Mouse (Mus musculus): Measurements from ENCODE around the gene Prkce. TPM values are rescaled to one million over a fixed set of nuclear protein-coding genes. Genes with fewer than 3 reads are reported as not detected.

Prkce gene
- total RNA-seq (2012; rRNA removed) = 1.7 and 2.4 TPM in 2 replicates

DNA sequence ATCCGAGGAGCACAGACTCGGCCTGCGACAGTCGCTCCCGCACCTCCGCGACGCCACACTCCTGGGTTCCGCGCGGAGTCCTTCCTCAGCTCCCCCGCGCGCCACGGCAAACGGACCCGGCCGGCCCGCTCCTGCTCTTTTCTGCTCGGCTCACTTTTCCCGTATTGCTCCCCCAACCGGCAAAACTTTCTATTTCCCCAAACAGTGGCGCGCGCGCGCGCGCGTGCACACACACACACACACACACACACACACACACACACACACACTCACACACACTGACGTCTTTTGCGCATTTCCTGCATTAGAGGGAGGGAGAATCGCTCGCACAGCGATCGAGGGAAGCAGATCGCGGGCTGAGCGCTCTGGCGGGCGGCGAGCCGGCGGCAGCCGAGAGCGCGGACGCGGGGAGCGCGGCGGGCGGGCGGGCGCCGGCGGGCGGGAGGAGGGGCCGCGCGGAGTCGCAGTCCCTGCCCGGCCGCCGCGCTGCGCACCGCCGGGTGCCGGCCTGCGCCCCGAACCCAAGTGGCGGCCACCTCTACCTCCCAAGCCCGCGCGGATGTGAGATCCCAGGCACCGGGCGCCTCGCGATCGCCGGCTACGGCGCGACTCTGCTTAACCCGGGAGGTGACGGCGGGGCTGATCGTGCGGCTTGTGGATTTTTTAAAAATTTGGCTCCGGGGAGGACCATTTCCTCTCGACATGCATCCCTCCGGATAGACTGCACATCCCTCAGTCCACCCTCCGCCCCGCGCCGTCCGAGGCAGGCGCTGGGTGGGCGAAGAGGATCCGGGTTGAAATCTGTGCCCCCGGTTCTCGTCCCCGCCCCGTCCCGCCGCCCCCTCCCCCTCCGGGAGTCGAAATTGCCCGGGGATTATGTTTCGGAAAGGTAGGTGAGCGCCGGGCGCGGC, at the start of gene Prkce:
Prkce (plus strand) TSS at position 466 of the 911 bp plus-strand sequence.
- peaks cover 0 to 5% of the 10 kb centered on the region in 2 experiments; a peak in 3 of 4 replicates for H3K4me1 ChIP-seq (ENCODE audit: control insufficient read depth in 2 of 2, insufficient read depth in 2 of 2, low read length in 2 of 2, poor library complexity in 1 of 2)
- in situ Hi-C loops (cut with MboI; ENCODE audit: low sequenced_read_pairs in 2 of 2, unreplicated experiment in 2 of 2) = loop anchor here (10.0 to 25.0 kb wide), 2 partner anchors 287 to 295 kb away; no protein-coding TSS in a partner anchor
- TF ChIP-seq ZC3H11A (IDR thresholded peaks at IDR 0.05; ENCODE audit: borderline replicate concordance, low read depth, low read length) = no peak
- TF ChIP-seq CHD2 (IDR thresholded peaks at IDR 0.05; ENCODE audit: low read depth, low read length) = no peak
- TF ChIP-seq MAFK (IDR thresholded peaks at IDR 0.05; ENCODE audit: insufficient read depth, low read depth, low read length) = no peak
- TF ChIP-seq HCFC1 (IDR thresholded peaks at IDR 0.05; ENCODE audit: borderline replicate concordance, insufficient read depth, low read length) = no peak; the same call in 1 of the 2 replicates
- TF ChIP-seq ZNF384 (IDR thresholded peaks at IDR 0.05; ENCODE audit: low read depth, low read length) = no peak
- no peaks in the 10 kb centered on the region for H3K36me3 ChIP-seq (ENCODE audit: control insufficient read depth, insufficient read depth, low read length, poor library complexity, severe bottlenecking)
- peak within 1 kb of the TSS; percentile 83 for H3K9ac ChIP-seq (ENCODE audit: insufficient read depth, low read depth, low read length, poor library complexity, severe bottlenecking)
- no peak for DNase-seq (ENCODE audit: low read depth, low spot score)
- H3K9me3 ChIP-seq (ENCODE audit: control insufficient read depth, insufficient read depth, low read depth, low read length) = no peaks in the 10 kb centered on the region
- peak within 1 kb of the TSS; percentile 90 to 95 for H3K4me3 ChIP-seq (ENCODE audit: insufficient read depth in 1 of 2, low read depth in 1 of 2, low read length in 2 of 2, poor library complexity in 1 of 2, severe bottlenecking in 1 of 2)
- no peak within 1 kb of the TSS; the same call in 1 of the 2 replicates for H3K27ac ChIP-seq (ENCODE audit: insufficient read depth, low read depth, low read length, poor library complexity, severe bottlenecking)

DNA sequence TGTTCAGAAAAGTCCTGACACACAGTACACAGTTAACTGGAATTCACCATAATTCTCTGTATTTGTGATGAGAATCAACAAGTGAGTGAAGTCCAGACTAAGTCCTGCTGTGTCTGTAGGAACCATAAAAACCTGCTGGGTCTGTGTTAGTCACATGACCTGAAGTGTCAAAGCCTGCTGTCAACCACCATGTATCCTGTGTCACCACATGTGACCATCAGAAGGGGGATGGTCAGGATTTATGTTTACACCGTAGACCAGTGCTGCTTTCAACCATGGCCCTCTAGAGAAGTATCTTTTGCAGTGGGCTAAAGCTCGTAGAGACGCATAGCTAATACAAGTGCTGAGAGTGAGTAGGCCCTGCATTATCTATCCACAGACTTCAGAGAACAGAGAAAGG, 44.4 kb upstream of the Prkce start:
- H3K9me3 ChIP-seq (ENCODE audit: control insufficient read depth, insufficient read depth, low read depth, low read length) = no peaks in the 10 kb centered on the region
- H3K4me1 ChIP-seq (ENCODE audit: control insufficient read depth in 2 of 2, insufficient read depth in 2 of 2, low read length in 2 of 2, poor library complexity in 1 of 2) = no peaks in the 10 kb centered on the region
- H3K36me3 ChIP-seq (ENCODE audit: control insufficient read depth, insufficient read depth, low read length, poor library complexity, severe bottlenecking) = peaks cover 21% of the 10 kb centered on the region
- no peak for DNase-seq (ENCODE audit: low read depth, low spot score)
- H3K27ac ChIP-seq (ENCODE audit: insufficient read depth, low read depth, low read length, poor library complexity, severe bottlenecking) = no peak overlapping the region
- H3K4me3 ChIP-seq (ENCODE audit: insufficient read depth in 1 of 2, low read depth in 1 of 2, low read length in 2 of 2, poor library complexity in 1 of 2, severe bottlenecking in 1 of 2) = no peak overlapping the region
- in situ Hi-C loops (cut with MboI; ENCODE audit: low sequenced_read_pairs in 2 of 2, unreplicated experiment in 2 of 2) = no loop called here
- no peak overlapping the region for H3K9ac ChIP-seq (ENCODE audit: insufficient read depth, low read depth, low read length, poor library complexity, severe bottlenecking)
- TF ChIP-seq MAFK (IDR thresholded peaks at IDR 0.05; ENCODE audit: insufficient read depth, low read depth, low read length) = no peak
- no peak for TF ChIP-seq CHD2 (IDR thresholded peaks at IDR 0.05; ENCODE audit: low read depth, low read length)
- no peak for TF ChIP-seq ZC3H11A (IDR thresholded peaks at IDR 0.05; ENCODE audit: borderline replicate concordance, low read depth, low read length)
- no peak for TF ChIP-seq ZNF384 (IDR thresholded peaks at IDR 0.05; ENCODE audit: low read depth, low read length)
- no peak for TF ChIP-seq HCFC1 (IDR thresholded peaks at IDR 0.05; ENCODE audit: borderline replicate concordance, insufficient read depth, low read length)

DNA sequence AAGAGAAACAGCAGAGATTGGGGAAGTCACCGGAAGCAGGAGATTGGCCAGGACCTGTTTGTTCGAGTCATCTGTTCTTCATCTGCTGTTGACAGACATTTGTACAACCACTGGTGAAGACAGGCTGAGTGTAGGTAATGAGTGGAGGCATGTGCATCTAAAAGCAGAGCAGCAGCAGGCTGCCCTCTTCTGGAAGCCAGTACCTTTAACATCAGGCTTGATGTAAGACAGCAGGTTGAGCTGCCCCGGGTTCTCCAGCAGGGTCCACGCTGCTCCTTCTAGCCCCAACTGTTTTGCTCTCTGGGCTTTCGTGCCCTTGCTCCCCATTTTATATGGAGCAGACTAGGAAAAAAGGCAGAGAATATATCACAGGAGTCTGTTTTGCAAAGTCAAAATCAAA, 41.7 kb upstream of the Prkce start:
- H3K27ac ChIP-seq (ENCODE audit: insufficient read depth, low read depth, low read length, poor library complexity, severe bottlenecking) = no peak overlapping the region
- DNase-seq (ENCODE audit: low read depth, low spot score) = no peak
- no peak overlapping the region for H3K4me3 ChIP-seq (ENCODE audit: insufficient read depth in 1 of 2, low read depth in 1 of 2, low read length in 2 of 2, poor library complexity in 1 of 2, severe bottlenecking in 1 of 2)
- peaks cover 23% of the 10 kb centered on the region for H3K36me3 ChIP-seq (ENCODE audit: control insufficient read depth, insufficient read depth, low read length, poor library complexity, severe bottlenecking)
- no peak for TF ChIP-seq ZNF384 (IDR thresholded peaks at IDR 0.05; ENCODE audit: low read depth, low read length)
- TF ChIP-seq HCFC1 (IDR thresholded peaks at IDR 0.05; ENCODE audit: borderline replicate concordance, insufficient read depth, low read length) = no peak
- TF ChIP-seq CHD2 (IDR thresholded peaks at IDR 0.05; ENCODE audit: low read depth, low read length) = no peak
- no peak for TF ChIP-seq MAFK (IDR thresholded peaks at IDR 0.05; ENCODE audit: insufficient read depth, low read depth, low read length)
- TF ChIP-seq ZC3H11A (IDR thresholded peaks at IDR 0.05; ENCODE audit: borderline replicate concordance, low read depth, low read length) = no peak
- in situ Hi-C loops (cut with MboI; ENCODE audit: low sequenced_read_pairs in 2 of 2, unreplicated experiment in 2 of 2) = no loop called here
- no peak overlapping the region for H3K9ac ChIP-seq (ENCODE audit: insufficient read depth, low read depth, low read length, poor library complexity, severe bottlenecking)
- H3K4me1 ChIP-seq (ENCODE audit: control insufficient read depth in 2 of 2, insufficient read depth in 2 of 2, low read length in 2 of 2, poor library complexity in 1 of 2) = no peaks in the 10 kb centered on the region
- H3K9me3 ChIP-seq (ENCODE audit: control insufficient read depth, insufficient read depth, low read depth, low read length) = no peaks in the 10 kb centered on the region

DNA sequence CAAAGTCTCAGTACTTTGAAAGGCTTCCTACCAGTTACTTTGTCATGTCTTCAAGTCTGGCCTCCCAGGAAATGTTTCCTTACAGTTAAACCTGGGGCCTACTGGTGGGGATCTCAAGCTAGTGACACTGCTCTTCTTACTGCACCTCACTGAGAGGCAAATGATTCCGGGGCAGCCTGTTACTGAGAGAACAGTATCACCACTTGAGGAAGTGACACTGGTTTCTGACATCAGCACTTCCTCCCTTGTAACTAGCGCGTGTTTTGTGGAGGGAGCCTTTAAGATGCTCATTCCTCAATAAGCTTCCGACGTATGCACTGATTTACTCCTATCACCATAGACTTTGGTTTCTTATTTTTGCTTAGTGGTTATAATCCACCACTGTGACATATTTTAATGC, 39.4 kb upstream of the Prkce start:
- TF ChIP-seq ZNF384 (IDR thresholded peaks at IDR 0.05; ENCODE audit: low read depth, low read length) = no peak
- no peak for TF ChIP-seq MAFK (IDR thresholded peaks at IDR 0.05; ENCODE audit: insufficient read depth, low read depth, low read length)
- no peak for TF ChIP-seq ZC3H11A (IDR thresholded peaks at IDR 0.05; ENCODE audit: borderline replicate concordance, low read depth, low read length)
- TF ChIP-seq CHD2 (IDR thresholded peaks at IDR 0.05; ENCODE audit: low read depth, low read length) = no peak
- TF ChIP-seq HCFC1 (IDR thresholded peaks at IDR 0.05; ENCODE audit: borderline replicate concordance, insufficient read depth, low read length) = no peak
- Histone ChIP-seq H3K27ac (ENCODE audit: insufficient read depth, low read depth, low read length, poor library complexity, severe bottlenecking) (no peak overlapping the region), H3K9me3 (ENCODE audit: control insufficient read depth, insufficient read depth, low read depth, low read length) (no peaks in the 10 kb centered on the region), H3K9ac (ENCODE audit: insufficient read depth, low read depth, low read length, poor library complexity, severe bottlenecking) (no peak overlapping the region), H3K36me3 (ENCODE audit: control insufficient read depth, insufficient read depth, low read length, poor library complexity, severe bottlenecking) (peaks cover 14% of the 10 kb centered on the region), H3K4me1 (ENCODE audit: control insufficient read depth in 2 of 2, insufficient read depth in 2 of 2, low read length in 2 of 2, poor library complexity in 1 of 2) (no peaks in the 10 kb centered on the region), H3K4me3 (ENCODE audit: insufficient read depth in 1 of 2, low read depth in 1 of 2, low read length in 2 of 2, poor library complexity in 1 of 2, severe bottlenecking in 1 of 2) (no peak overlapping the region)
- DNase-seq (ENCODE audit: low read depth, low spot score) = no peak
- in situ Hi-C loops (cut with MboI; ENCODE audit: low sequenced_read_pairs in 2 of 2, unreplicated experiment in 2 of 2) = no loop called here
